ENCODE assay signal across 10 mouse cellular contexts in genomic region chrX:87710589-87710988, GRCm38 (mm10).
DNase-seq lines count a peak whose midpoint lies in the region; ATAC-seq lines count a peak whose summit lies in the region.
"Had no signal": no experiment of that assay in that cellular context is flagged by ENCODE, and none has a peak within 500 bp of the region (broad histone marks: within the 10 kb centered on the region; RNA-seq: fewer than 3 reads in every experiment).

No protein-coding gene starts in this region.

- WGBS in forebrain, embryonic 15.5 days = 68% methylated on average over 2 of the region's 2 CpGs
- 78% methylated on average over 2 of the region's 2 CpGs for WGBS in forebrain, embryonic 10.5 days

- no peak for DNase-seq in forebrain, embryonic 10.5 days (ENCODE audit: extremely low spot score, low spot score)
- DNase-seq in cerebellum, adult 11-12 months = peak; percentile 71
- peak; percentile 40 to 76 for DNase-seq in frontal cortex, adult 2 months (ENCODE audit: extremely low spot score in 1 of 2, low spot score in 1 of 2)
- peak; percentile 21 to 40 for DNase-seq in left cerebral cortex, postnatal 36 days (ENCODE audit: low spot score in 2 of 2)
- no peak for DNase-seq in MN1 (ENCODE audit: low spot score)
- no peak for DNase-seq in gastrocnemius, adult 8-10 months (ENCODE audit: low spot score in 2 of 2)
- no peak for DNase-seq in kidney, adult 18-20 months

- no peaks in the 10 kb centered on the region for H3K4me1 ChIP-seq in forebrain, embryonic 15.5 days
- H3K4me1 ChIP-seq in forebrain, embryonic 10.5 days = no peaks in the 10 kb centered on the region
- H3K4me1 ChIP-seq: megakaryocyte, embryonic 14.5 days had no signal

- H3K9me3 ChIP-seq in forebrain, embryonic 15.5 days = no peaks in the 10 kb centered on the region
- no peaks in the 10 kb centered on the region for H3K9me3 ChIP-seq in forebrain, embryonic 10.5 days
- H3K9me3 ChIP-seq: megakaryocyte, embryonic 14.5 days had no signal

- no peak overlapping the region for H3K9ac ChIP-seq in forebrain, embryonic 15.5 days (replicated peaks)

- peak; percentile 55; the same call in 1 of the 2 replicates for ATAC-seq in forebrain, embryonic 15.5 days (replicated peaks)
- ATAC-seq: intestine, postnatal 0 days had no signal

- H3K4me3 ChIP-seq in forebrain, embryonic 15.5 days = no peak overlapping the region
- H3K4me3 ChIP-seq in forebrain, embryonic 10.5 days = no peak overlapping the region
- H3K4me3 ChIP-seq: megakaryocyte, embryonic 14.5 days had no signal

- intact Hi-C loops in left cerebral cortex, postnatal 36 days (cut with DNase I) = no loop called here

- H3K36me3 ChIP-seq in forebrain, embryonic 15.5 days = no peaks in the 10 kb centered on the region
- no peaks in the 10 kb centered on the region for H3K36me3 ChIP-seq in forebrain, embryonic 10.5 days (replicated peaks)

- H3K27me3 ChIP-seq in forebrain, embryonic 15.5 days = no peaks in the 10 kb centered on the region
- no peaks in the 10 kb centered on the region for H3K27me3 ChIP-seq in forebrain, embryonic 10.5 days (ENCODE audit: poor library complexity, severe bottlenecking)
- H3K27me3 ChIP-seq: megakaryocyte, embryonic 14.5 days had no signal

- no peak overlapping the region for H3K27ac ChIP-seq in forebrain, embryonic 15.5 days (replicated peaks)
- H3K27ac ChIP-seq in forebrain, embryonic 10.5 days = no peak overlapping the region

- H3K4me2 ChIP-seq in forebrain, embryonic 15.5 days (replicated peaks) = no peak overlapping the region

Comparison
In these comparisons a context has a peak if more than half of its experiments do, and no peak if none do; other contexts are left out.
1. DNase-seq: peak in cerebellum, adult 11-12 months (single experiment), frontal cortex, adult 2 months (2 of 2) and left cerebral cortex, postnatal 36 days (2 of 2); none in forebrain, embryonic 10.5 days (single experiment), MN1 (single experiment), gastrocnemius, adult 8-10 months (0 of 2) and kidney, adult 18-20 months (single experiment).